Mouse (Mus musculus): ENCODE results near the gene Gm11027. TPM values are rescaled to one million over a fixed set of nuclear protein-coding genes. Genes with fewer than 3 reads are reported as not detected.

Gm11027 gene
- polyA plus RNA-seq, 1 experiment from 2014 or later = not detected

DNA sequence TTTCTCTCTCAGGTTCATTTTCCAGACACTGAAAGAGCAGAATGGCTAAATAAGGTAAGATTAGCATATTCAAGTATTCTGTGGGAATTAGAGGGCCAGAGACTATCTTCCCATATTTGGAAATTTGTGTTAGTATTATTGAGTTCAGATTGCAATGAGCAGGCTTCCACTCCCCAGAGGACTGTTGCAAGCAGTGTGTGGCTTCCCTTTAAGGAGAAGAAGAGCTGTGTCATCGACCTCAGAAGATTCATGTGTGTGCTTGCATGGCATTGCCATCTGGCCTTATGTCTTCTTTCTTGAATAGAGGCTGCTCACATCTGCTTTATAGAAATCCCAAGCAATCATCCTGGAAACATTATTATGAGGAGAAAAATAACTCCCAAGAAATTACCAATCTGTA, 42.6 kb downstream of the Gm11027 start:
- H3K4me2 ChIP-seq (replicated peaks; ENCODE audit: low read depth) = no peak overlapping the region
- no peaks in the 10 kb centered on the region for H3K27me3 ChIP-seq (replicated peaks; ENCODE audit: control insufficient read depth, insufficient read depth, low read length)
- no peaks in the 10 kb centered on the region for H3K9me3 ChIP-seq (ENCODE audit: control insufficient read depth)
- no peaks in the 10 kb centered on the region for H3K4me1 ChIP-seq (replicated peaks; ENCODE audit: control insufficient read depth, insufficient read depth, low read length)
- no peak overlapping the region for H3K27ac ChIP-seq (ENCODE audit: low read depth, low read length)
- TF ChIP-seq CTCF (IDR thresholded peaks at IDR 0.05; ENCODE audit: low read depth) = no peak
- H3K9ac ChIP-seq (ENCODE audit: low read depth, low read length) = no peak overlapping the region
- H3K4me3 ChIP-seq (ENCODE audit: low read depth, low read length) = no peak overlapping the region
- no peak; the same call in 1 of the 2 replicates for ATAC-seq
- 65% methylated on average over 1 of the region's 1 CpGs for WGBS
- H3K36me3 ChIP-seq (ENCODE audit: control insufficient read depth, insufficient read depth) = no peaks in the 10 kb centered on the region

Small RNA genes within 50 kb of the gene (microRNA-seq; reads per million reads assigned to microRNA genes)
- gene Gm23190 = not detected

Other genes starting within 250 kb of the Gm11027 start
- 17.3 and 17.8 TPM in 2 replicates for gene Zfp386, start 227.7 kb upstream of the Gm11027 start, polyA plus RNA-seq (2015; fragmentation: Nextera tagmentation; extraction: Ambion mirVana)
- 1.7 and 2.2 TPM in 2 replicates for gene Vipr2, start 197.7 kb upstream of the Gm11027 start, polyA plus RNA-seq (2015; fragmentation: Nextera tagmentation; extraction: Ambion mirVana)
- 4.4 and 6.5 TPM in 2 replicates for gene Wdr60, start 12.4 kb upstream of the Gm11027 start, polyA plus RNA-seq (2015; fragmentation: Nextera tagmentation; extraction: Ambion mirVana)
- 14.1 and 14.9 TPM in 2 replicates for gene Esyt2, start 5.8 kb downstream of the Gm11027 start, polyA plus RNA-seq (2015; fragmentation: Nextera tagmentation; extraction: Ambion mirVana)
- gene Ncapg2, start 130.0 kb downstream of the Gm11027 start, polyA plus RNA-seq (2015; fragmentation: Nextera tagmentation; extraction: Ambion mirVana) = 8.5 and 9.4 TPM in 2 replicates
- 1.2 and 1.3 TPM in 2 replicates for gene Ptprn2, start 210.3 kb downstream of the Gm11027 start, polyA plus RNA-seq (2015; fragmentation: Nextera tagmentation; extraction: Ambion mirVana)

All from intestine, postnatal 0 days (tissue).